Mouse (Mus musculus) thymus, adult 2 months (tissue): ENCODE measurements around the gene Pim3.

Experiments
- CTCF ChIP-seq: fragments of 200-500 bp; IDR thresholded peaks from 2 replicates; pipeline ENCODE4 v1.5.1; 2012; ENCODE audit warnings: mild to moderate bottlenecking, control low read depth, low read length, moderate library complexity, borderline replicate concordance; ENCODE audit not compliant: control insufficient read depth, poor library complexity, insufficient read depth; ENCODE audit errors: extremely low read depth
- POLR2A ChIP-seq: fragments of 200-500 bp; IDR thresholded peaks from 2 replicates; pipeline ENCODE4 v1.6.1; 2012; ENCODE audit warnings: mild to moderate bottlenecking, low read length, control low read depth, moderate library complexity; ENCODE audit not compliant: control insufficient read depth, poor library complexity, insufficient read depth; ENCODE audit errors: extremely low read depth

GRCm38 (mm10) chr15:88874477-88874876, 12.5 kb downstream of the Pim3 start:
- TF ChIP-seq CTCF = no peak
- no peak for TF ChIP-seq POLR2A
